Mouse (Mus musculus): ENCODE data around the gene Vmn1r32. TPM values are rescaled to one million over a fixed set of nuclear protein-coding genes. Genes with fewer than 3 reads are reported as not detected.

Vmn1r32 gene
- polyA plus RNA-seq (2012; rRNA removed; ENCODE audit: low replicate concordance) = 0.05 TPM in 1 of 2 replicates, not detected in the other

DNA sequence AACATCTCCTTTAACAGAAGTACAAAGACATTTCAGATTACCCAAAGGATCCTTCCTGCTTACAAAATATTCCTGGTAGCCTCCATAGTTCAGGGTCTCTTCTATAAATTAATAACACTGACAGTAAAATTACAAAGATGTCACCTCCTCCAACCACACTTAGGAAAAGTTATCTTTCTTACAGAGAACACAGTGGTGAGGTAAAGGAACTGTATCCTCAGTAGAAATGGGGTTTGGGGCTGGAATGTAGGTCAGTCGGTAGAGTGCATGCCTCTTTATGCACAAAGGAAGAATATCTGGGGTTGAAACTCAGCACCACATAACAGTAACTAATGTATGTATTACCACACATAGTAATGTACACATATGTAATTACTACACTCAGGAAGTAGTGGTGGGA is at the start of gene Vmn1r32:
Gene Vmn1r32 (minus strand): TSS at position 101 of the 400 bp plus-strand sequence.

DNA sequence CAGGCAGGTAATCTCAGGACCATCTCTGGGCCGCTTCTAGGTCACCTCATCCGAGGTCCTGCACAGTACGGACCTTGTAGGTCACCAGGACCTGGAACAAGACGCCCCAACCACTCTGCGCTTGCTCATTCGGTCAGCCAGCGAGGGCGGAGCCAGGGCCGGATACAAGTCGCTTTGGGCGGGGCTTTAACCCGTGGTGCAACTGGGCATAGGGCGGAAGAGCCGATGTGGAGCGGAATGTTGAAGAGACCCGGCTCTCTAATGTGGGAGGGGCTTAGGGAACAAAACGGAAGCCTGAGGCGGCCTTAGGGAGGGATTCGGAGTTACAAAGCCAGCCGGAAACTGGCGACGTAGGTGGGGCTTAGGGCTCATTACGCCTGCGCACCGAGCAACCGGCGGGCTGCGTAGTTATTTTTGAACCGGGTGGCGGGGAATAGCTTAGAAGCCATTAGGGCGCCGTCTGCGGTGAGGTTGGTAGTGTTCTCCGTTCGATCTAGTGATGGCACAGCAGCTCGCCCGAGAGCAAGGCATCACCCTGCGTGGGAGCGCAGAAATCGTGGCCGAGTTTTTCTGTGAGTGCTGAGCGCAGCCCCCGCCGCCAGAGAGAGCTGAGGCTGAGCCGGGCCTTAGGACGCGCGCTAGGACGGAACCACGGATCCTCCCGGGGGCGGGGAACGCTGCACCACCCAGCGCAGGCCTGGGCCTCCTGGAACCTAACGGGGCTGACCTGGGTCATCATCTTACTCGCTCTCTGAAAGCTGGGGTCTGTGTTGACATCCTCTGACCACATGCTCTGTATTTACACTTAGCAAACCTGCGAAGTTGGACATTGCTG is 24.7 kb downstream of the Vmn1r32 start, which contains the start of gene Mad2l1:
Gene Mad2l1 (plus strand): TSS at position 363 of the 835 bp plus-strand sequence.

Other genes with a start within 250 kb of the Vmn1r32 start
- gene Mad2l1, start 24.7 kb downstream of the Vmn1r32 start, polyA plus RNA-seq (2012; rRNA removed; ENCODE audit: low replicate concordance) = 4.8 and 13.9 TPM in 2 replicates
- gene Vmn1r33, start 58.2 kb upstream of the Vmn1r32 start, polyA plus RNA-seq (2012; rRNA removed; ENCODE audit: low replicate concordance) = not detected in 2 replicates
- gene Vmn1r34, start 83.8 kb upstream of the Vmn1r32 start, polyA plus RNA-seq (2012; rRNA removed; ENCODE audit: low replicate concordance) = not detected in 2 replicates
- not detected in 2 replicates for gene Vmn1r35, start 125.8 kb upstream of the Vmn1r32 start, polyA plus RNA-seq (2012; rRNA removed; ENCODE audit: low replicate concordance)
- gene Vmn1r36, start 159.1 kb upstream of the Vmn1r32 start, polyA plus RNA-seq (2012; rRNA removed; ENCODE audit: low replicate concordance) = not detected in 2 replicates
- gene Vmn1r37, start 169.3 kb upstream of the Vmn1r32 start, polyA plus RNA-seq (2012; rRNA removed; ENCODE audit: low replicate concordance) = not detected in 2 replicates
- gene Vmn1r38, start 222.5 kb upstream of the Vmn1r32 start, polyA plus RNA-seq (2012; rRNA removed; ENCODE audit: low replicate concordance) = not detected in 2 replicates

Data from subcutaneous adipose tissue, adult 2 months (tissue).